Comparison of ENCODE assay signal across 26 mouse cellular contexts in genomic region chr3:98726281-98726680, GRCm38 (mm10). TPM values are rescaled to one million over a fixed set of nuclear protein-coding genes. Genes with fewer than 3 reads are reported as not detected.
DNase-seq lines count a peak whose midpoint lies in the region; TF ChIP-seq lines count a peak whose summit lies in the region.
"Had no signal": no experiment of that assay in that cellular context is flagged by ENCODE, and none has a peak within 500 bp of the region (broad histone marks: within the 10 kb centered on the region; RNA-seq: fewer than 3 reads in every experiment).

No protein-coding gene starts in this region.

- DNase-seq in adrenal gland, adult (ENCODE audit: inconsistent age in 2 of 2, low spot score in 1 of 2) = peak; percentile 12 to 40
- no peak for DNase-seq in adrenal gland, postnatal 14 days
- peak; percentile 71 for DNase-seq in kidney, adult 11 months
- no peak for DNase-seq in kidney, postnatal 4 days
- peak; percentile 13 for DNase-seq in brain, embryonic 14.5 days (ENCODE audit: low read depth)
- peak; percentile 3 for DNase-seq in lung, postnatal 14 days
- no peak for DNase-seq in gastrocnemius, postnatal 4 days (ENCODE audit: low spot score in 2 of 2)
- no peak for DNase-seq in liver
- DNase-seq: cerebellum, postnatal 25 days; heart, adult 11 months; liver, embryonic 13.5 days had no signal

- no peak for TF ChIP-seq POLR2A in brain, embryonic 14.5 days (IDR thresholded peaks at IDR 0.05; ENCODE audit: borderline replicate concordance, extremely low read depth, insufficient read depth, insufficient read length, poor library complexity, severe bottlenecking)

- no peak for TF ChIP-seq CTCF in brain, embryonic 14.5 days (IDR thresholded peaks at IDR 0.05; ENCODE audit: borderline replicate concordance, extremely low read depth, insufficient read depth, insufficient read length)

RNA-seq across cellular contexts. Expression of gene Hsd3b2, which starts 1.9 kb away (rescaled TPM):
- total RNA-seq in adrenal gland, postnatal 14 days (2021) = 0.15 and 2.4 TPM in 2 replicates
- polyA plus RNA-seq in brain, embryonic 14.5 days (2012; rRNA removed) = 0.08 TPM in 1 of 2 replicates, not detected in the other
- total RNA-seq in gastrocnemius, postnatal 4 days (2021) = not detected
- total RNA-seq: gastrocnemius, adult 18-20 months; hematopoietic stem cell, adult 5-6 weeks had no signal
- polyA plus RNA-seq: CD4-positive, CD25-positive, alpha-beta regulatory T cell, adult 4 months; embryonic facial prominence, embryonic 10.5 days; forebrain, embryonic 16.5 days; G1E; inflammation-experienced regulatory T-cells, adult 6 months; liver, embryonic 13.5 days; macrophage; midbrain, embryonic 12.5 days; myocyte; stomach, postnatal 0 days had no signal

RNA-seq across cellular contexts. Expression of gene Hsd3b3, which starts 36.6 kb away (rescaled TPM):
- total RNA-seq in adrenal gland, postnatal 14 days (2021) = 1.1 and 33.0 TPM in 2 replicates
- polyA plus RNA-seq in brain, embryonic 14.5 days (2012; rRNA removed) = not detected in 2 replicates
- under 1 TPM in 1 of 2 experiments, not detected in 1; 0.52 TPM for total RNA-seq in gastrocnemius, postnatal 4 days (2021)
- total RNA-seq: gastrocnemius, adult 18-20 months; hematopoietic stem cell, adult 5-6 weeks; layer of hippocampus, adult 2 months; left cerebral cortex, adult 2 months had no signal
- polyA plus RNA-seq: G1E; heart, embryonic 13.5 days; limb, embryonic 11.5 days; macrophage; myocyte had no signal

Comparison
In these comparisons a context has a peak if more than half of its experiments do, and no peak if none do; other contexts are left out.
1. DNase-seq: peak in adrenal gland, adult (2 of 2), kidney, adult 11 months (single experiment), brain, embryonic 14.5 days (single experiment) and lung, postnatal 14 days (single experiment); none in adrenal gland, postnatal 14 days (single experiment), kidney, postnatal 4 days (0 of 2), gastrocnemius, postnatal 4 days (0 of 2) and liver (single experiment).